Mouse (Mus musculus): ENCODE results near the gene Auh. TPM values are rescaled to one million over a fixed set of nuclear protein-coding genes. Genes with fewer than 3 reads are reported as not detected.

The Auh gene
- 117 TPM for polyA plus RNA-seq (2014; fragmentation: Illumina TruSeq; extraction: RNeasy Lipid Tissue Mini Kit (QIAGEN cat#74804); ENCODE audit: low read depth, low replicate concordance)

GRCm38 (mm10) chr13:52929209-52930171, at the start of gene Auh:
Gene Auh (minus strand): TSS chr13:52929681.

Other genes starting within 250 kb of the Auh start
- gene Nfil3, start 51.4 kb upstream of the Auh start, polyA plus RNA-seq (2014; fragmentation: Illumina TruSeq; extraction: RNeasy Lipid Tissue Mini Kit (QIAGEN cat#74804); ENCODE audit: low read depth, low replicate concordance), result 25.0 TPM

Measured in heart, adult 10 weeks (tissue).